Mouse (Mus musculus) heart, adult 9 months (tissue): ENCODE measurements around the gene Grsf1.

Experiments used
- DNase-seq, 2 experiments: peaks; one replicate each; pipeline ENCODE4 v3.0.0; 2022; ENCODE audit warnings: low spot score in 2 of 2

The Grsf1 gene

GRCm38 (mm10) chr5:88675443-88676387, at the start of gene Grsf1:
Gene Grsf1, minus strand, starts transcription at chr5:88676171.
- peak; percentile 88 to 89 for DNase-seq

- DNase-seq, result no peak
Measured at GRCm38 (mm10) chr5:88724030-88724429, 48.1 kb upstream of the Grsf1 start.

DNA sequence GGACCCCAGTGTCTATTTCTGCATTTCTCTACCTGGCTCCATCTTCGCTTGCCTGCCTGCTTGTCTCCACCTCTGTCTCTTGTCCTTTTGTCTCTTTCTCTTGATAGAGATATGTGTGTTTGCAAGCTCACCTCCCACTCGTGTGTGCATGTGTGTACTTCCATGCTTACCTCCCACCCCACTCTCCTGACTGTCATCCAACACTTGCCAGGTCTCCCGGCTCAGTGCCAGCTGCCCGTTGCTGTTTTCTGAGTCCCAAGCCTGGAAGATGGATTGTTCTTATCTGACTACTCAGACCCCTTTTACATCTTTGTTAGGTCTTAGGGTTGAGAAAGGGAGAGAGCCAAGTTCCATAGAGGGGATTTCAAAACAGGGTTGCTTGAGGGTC, 46.2 kb upstream of the Grsf1 start:
- DNase-seq, result no peak

GRCm38 (mm10) chr5:88721565-88722212, 45.7 kb upstream of the Grsf1 start:
- peak in 1 of 2 experiments; percentile 11 for DNase-seq

- DNase-seq, result no peak
Measured at GRCm38 (mm10) chr5:88721003-88721475, 45.1 kb upstream of the Grsf1 start.

DNA sequence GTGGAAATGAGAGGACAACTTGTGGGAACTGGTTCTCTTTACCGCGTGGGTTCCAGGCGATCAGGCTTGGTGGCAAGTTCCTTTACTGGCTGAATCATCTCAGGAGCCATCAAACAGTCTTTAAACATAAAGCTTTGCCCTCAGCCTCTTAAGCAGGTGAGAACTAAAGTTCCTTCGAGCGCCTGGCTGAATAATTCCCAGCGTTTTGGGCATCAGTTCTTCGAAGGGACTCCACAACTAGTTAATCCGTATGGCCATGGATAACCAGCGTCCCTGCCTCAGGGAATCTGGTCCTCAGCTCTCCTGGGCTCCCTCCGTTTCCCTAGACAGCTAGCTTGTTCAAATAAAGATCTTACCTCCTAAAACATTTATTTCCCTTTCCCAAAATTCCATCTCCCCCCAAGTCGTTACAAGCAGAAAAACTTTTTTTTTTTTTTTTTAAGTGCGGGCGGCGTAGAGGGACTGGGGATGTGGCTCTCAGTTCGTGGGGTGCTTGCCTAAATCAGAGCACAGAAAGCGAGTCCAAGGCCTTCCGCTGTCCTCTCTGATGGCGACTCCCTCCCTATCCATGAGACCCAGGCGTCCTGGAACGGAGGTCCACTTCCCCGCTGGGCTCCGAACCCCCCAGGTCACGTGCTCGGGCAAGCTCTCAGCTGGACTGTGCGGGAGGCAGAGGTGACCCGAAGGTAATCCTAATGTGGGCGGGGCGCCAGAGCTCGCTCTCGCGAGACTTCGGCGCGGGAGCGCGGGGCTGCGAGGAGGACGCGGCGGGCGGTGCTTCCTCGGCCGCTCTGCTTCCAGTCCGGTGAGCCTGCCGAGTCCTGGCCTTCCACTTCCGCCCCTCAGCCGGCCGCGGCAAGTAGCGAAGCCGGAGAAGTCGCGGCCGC, 44.4 kb upstream of the Grsf1 start, which contains the start of gene Mob1b:
TSS of gene Mob1b (plus strand) at position 740 of the 887 bp plus-strand sequence.
- DNase-seq, result peak; percentile 95 to 97

DNA sequence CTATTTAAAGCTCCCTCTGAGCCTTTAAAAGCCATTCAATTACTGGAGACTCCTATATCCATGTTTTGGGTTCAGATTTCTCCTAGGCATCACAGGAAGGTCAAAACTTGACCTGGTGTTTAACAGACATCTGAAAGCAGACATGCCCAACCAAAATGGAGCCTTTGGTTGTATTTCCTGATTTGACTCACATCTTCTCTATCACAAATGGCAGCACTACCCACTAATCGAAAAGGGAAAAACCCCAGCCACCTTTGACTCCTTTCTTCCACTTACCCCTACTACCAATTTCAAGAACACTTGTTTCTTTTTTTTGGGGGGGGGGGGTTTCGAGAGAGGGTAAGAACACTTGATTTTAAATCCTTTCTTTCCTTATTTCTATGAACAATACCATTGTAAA, 41.0 kb upstream of the Grsf1 start:
- DNase-seq, result no peak

- no peak for DNase-seq
Measured at GRCm38 (mm10) chr5:88712328-88712727, 36.4 kb upstream of the Grsf1 start.

GRCm38 (mm10) chr5:88711618-88712224, 35.8 kb upstream of the Grsf1 start:
- DNase-seq, result peak in 1 of 2 experiments; percentile 34

- DNase-seq, result no peak
Measured at GRCm38 (mm10) chr5:88711128-88711527, 35.2 kb upstream of the Grsf1 start.

DNA sequence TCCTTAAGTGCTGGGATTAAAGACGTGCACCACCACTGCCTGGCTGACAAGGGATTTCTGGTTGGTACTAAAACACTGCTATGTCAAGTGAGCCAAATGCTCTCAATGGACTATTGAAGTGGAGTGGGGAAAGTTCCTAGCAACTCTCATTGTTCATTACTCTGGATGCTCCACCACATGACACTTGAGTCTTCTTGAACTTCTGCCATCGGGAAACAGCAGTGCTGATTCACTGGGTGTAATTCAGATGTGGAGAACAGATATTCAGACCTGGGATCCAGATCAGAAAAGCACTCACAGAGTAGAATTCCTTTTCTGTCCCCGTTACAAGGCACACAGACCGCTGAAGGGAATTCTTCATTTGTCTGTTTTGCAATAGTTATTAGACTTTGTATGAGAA, 27.6 kb upstream of the Grsf1 start:
- DNase-seq, result no peak

- no peak for DNase-seq
Measured at GRCm38 (mm10) chr5:88702041-88702440, 26.1 kb upstream of the Grsf1 start.

DNA sequence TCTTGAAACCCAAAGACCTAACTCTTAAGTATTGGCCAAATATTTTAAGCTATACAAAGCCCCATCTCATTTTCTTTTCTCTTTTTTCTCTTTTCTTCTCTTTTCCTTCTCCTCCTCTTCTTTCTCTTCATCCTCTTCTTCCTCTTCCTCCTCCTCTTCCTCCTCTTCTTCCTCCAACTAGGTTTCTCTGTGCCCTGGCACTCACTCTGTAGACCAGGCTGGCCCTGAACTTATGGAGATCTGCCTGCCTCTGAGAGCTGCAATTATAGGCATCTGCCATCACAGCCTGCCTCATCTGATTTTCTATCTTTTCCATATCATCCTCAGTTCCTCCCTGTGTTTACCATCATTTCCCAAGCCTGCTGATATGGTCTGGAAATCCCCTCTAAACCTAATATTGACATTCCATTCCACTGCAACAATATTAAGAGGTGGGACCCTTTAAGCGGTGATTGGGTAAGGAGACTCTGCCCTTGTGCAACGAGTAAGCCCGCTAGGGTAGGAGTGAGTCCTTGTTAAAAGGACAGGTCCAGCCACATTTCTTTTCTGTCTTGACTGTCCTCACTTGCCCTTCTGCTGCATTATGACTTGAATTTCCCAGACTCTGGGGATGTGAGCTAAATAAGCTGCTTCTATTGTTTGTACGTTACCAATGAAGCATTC, 23.4 kb upstream of the Grsf1 start:
- no peak for DNase-seq

DNA sequence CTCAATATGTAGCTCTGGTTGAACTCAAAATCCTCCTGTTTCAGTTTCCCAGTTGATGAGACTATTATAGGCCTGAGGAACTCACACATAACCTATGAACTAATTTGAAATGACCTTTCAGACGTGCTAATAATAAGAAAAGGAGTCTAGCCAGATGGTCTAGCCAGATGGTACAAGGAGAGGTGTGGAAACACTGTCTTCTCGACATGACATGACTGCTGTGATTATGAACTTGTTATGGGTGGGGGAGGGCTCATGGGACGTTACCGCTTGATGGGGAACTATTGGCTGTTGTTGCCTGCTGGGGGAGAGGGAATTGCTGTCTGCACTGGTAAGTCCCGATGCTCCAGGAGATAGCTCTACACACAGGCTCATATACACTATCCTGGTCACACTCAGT, 21.3 kb upstream of the Grsf1 start:
- DNase-seq, result no peak

DNA sequence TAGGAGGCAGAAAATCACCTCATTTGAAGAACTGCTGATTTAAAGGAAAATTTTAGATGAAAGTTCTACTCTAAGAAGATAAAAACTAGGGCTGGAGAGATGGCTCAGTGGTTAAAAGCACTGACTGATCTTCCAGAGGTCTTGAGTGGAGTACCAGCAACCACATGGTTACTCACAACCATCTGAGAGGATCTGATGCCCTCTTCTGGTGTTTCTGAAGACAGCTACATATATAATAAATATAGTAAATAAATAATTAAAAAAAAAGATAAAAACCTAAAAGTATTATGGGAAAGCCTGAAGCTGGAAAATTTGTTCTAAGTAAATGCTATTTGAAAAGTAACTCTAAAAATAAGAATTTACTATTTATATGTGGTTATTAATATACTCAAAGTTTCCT, 17.1 kb upstream of the Grsf1 start:
- no peak for DNase-seq

GRCm38 (mm10) chr5:88692586-88692985, 16.6 kb upstream of the Grsf1 start:
- DNase-seq, result no peak

DNA sequence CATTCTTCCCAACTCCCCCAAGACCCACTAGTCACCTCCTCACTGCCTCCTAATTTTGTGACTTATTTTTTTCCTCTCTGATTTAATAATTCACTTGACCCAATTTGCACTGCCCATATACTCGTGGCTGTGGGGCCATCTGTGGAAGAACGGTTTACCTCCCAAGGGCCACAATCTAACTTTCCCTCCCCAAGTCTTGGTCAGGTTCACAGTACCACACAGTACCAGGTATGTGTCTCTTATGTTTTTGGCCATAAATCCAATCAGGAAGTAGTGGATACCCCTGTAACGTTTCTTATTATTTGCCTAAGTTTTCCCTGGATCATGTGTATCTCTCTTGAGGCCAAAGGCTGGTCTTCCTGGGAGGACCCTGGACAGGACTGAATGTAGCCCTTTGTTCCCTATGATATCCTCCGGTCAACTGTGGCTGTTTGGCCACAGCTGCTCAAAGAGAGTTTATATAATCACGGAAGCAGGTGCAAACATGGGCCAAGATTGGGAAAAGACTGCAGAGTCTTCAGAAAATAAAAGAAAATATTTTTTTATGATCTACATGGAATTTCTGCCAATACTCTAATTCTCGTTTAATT, 15.6 kb upstream of the Grsf1 start:
- DNase-seq, result no peak

GRCm38 (mm10) chr5:88690681-88691505, 14.9 kb upstream of the Grsf1 start:
- DNase-seq, result no peak

- DNase-seq, result no peak
Measured at GRCm38 (mm10) chr5:88689279-88689938, 13.4 kb upstream of the Grsf1 start.
